Mouse (Mus musculus) heart, adult 8-10 months (tissue): ENCODE data around the gene 4931409K22Rik. TPM values are rescaled to one million over a fixed set of nuclear protein-coding genes. Genes with fewer than 3 reads are reported as not detected.

Source experiments
- DNase-seq: peaks from one replicate; pipeline ENCODE4 v3.0.0; 2022; ENCODE audit warnings: low spot score
- total RNA-seq, 4 experiments: library from RNA; stranded (reverse); gene quantifications; 2 replicates each; pipeline ENCODE4 v1.2.4; 2022

4931409K22Rik gene
- total RNA-seq, 4 experiments from 2014 or later: not detected

- DNase-seq: no peak
Measured at GRCm38 (mm10) chr5:24541144-24541569, 15.5 kb downstream of the 4931409K22Rik start.

- peak; percentile 76 for DNase-seq
Measured at GRCm38 (mm10) chr5:24540387-24541143, 16.0 kb downstream of the 4931409K22Rik start, which contains the start of gene Asb10. TSS of gene Asb10 (minus strand) at chr5:24540978.

- DNase-seq: no peak
Measured at GRCm38 (mm10) chr5:24539571-24540296, 16.9 kb downstream of the 4931409K22Rik start.

GRCm38 (mm10) chr5:24537618-24538017, 19.0 kb downstream of the 4931409K22Rik start:
- DNase-seq: no peak

GRCm38 (mm10) chr5:24536511-24536910, 20.1 kb downstream of the 4931409K22Rik start:
- DNase-seq: no peak

GRCm38 (mm10) chr5:24535731-24536130, 20.9 kb downstream of the 4931409K22Rik start:
- DNase-seq: no peak

GRCm38 (mm10) chr5:24534292-24534691, 22.3 kb downstream of the 4931409K22Rik start:
- DNase-seq: no peak

GRCm38 (mm10) chr5:24533391-24533790, 23.2 kb downstream of the 4931409K22Rik start:
- DNase-seq: no peak

- DNase-seq: peak; percentile 92
Measured at GRCm38 (mm10) chr5:24530042-24530689, 26.4 kb downstream of the 4931409K22Rik start.

GRCm38 (mm10) chr5:24527780-24528179, 28.8 kb downstream of the 4931409K22Rik start:
- DNase-seq: no peak

- DNase-seq: no peak
Measured at GRCm38 (mm10) chr5:24526889-24527230, 29.7 kb downstream of the 4931409K22Rik start, which contains the start of gene Gbx1. TSS of gene Gbx1 (minus strand) at chr5:24527202.

GRCm38 (mm10) chr5:24526190-24526888, 30.3 kb downstream of the 4931409K22Rik start:
- DNase-seq: no peak

- no peak for DNase-seq
Measured at GRCm38 (mm10) chr5:24525360-24526189, 31.0 kb downstream of the 4931409K22Rik start.

- DNase-seq: no peak
Measured at GRCm38 (mm10) chr5:24524522-24524921, 32.1 kb downstream of the 4931409K22Rik start.

- DNase-seq: no peak
Measured at GRCm38 (mm10) chr5:24523806-24524205, 32.8 kb downstream of the 4931409K22Rik start.

- DNase-seq: no peak
Measured at GRCm38 (mm10) chr5:24521366-24521765, 35.2 kb downstream of the 4931409K22Rik start.

GRCm38 (mm10) chr5:24512271-24512670, 44.3 kb downstream of the 4931409K22Rik start:
- DNase-seq: peak; percentile 40

GRCm38 (mm10) chr5:24510635-24511034, 46.0 kb downstream of the 4931409K22Rik start:
- DNase-seq: peak; percentile 40

- DNase-seq: no peak
Measured at GRCm38 (mm10) chr5:24508406-24508805, 48.2 kb downstream of the 4931409K22Rik start.

GRCm38 (mm10) chr5:24505513-24505912, 51.1 kb downstream of the 4931409K22Rik start:
- DNase-seq: no peak

GRCm38 (mm10) chr5:24502786-24503185, 53.8 kb downstream of the 4931409K22Rik start:
- no peak for DNase-seq
